14 mouse cellular contexts compared by ENCODE assay signal in the genomic region with DNA sequence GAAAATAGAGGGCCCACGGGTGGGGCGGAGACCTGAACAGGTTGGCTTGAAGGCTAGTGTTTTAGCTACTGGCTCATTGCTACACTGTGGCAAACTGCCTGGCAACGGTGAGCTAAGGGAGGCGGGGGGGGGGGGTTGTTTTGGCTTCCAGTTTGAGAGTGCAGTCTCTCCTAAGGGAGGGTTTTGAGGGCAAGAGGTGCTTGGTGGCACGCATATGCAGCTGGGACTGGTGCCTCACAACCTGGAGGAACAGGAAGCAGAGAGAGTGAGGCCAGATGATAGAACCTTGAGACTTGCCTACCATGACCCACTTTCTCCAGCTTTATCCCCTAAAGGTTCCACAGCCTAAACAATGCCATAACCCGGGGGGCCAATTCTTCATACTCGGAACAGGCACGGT. TPM values are rescaled to one million over a fixed set of nuclear protein-coding genes. Genes with fewer than 3 reads are reported as not detected.
DNase-seq lines count a peak whose midpoint lies in the region; ATAC-seq lines count a peak whose summit lies in the region.
"Had no signal": no experiment of that assay in that cellular context is flagged by ENCODE, and none has a peak within 500 bp of the region (broad histone marks: within the 10 kb centered on the region; RNA-seq: fewer than 3 reads in every experiment).

No protein-coding gene starts in this region.

- H3K4me2 ChIP-seq in heart, embryonic 13.5 days = peak overlapping the region; percentile 20
- no peak overlapping the region for H3K4me2 ChIP-seq in stomach, embryonic 16.5 days (ENCODE audit: low read depth, low read length)
- H3K4me2 ChIP-seq: embryonic facial prominence, embryonic 13.5 days; forebrain, embryonic 13.5 days; hindbrain, embryonic 15.5 days had no signal

- no peak overlapping the region for H3K4me3 ChIP-seq in heart, embryonic 13.5 days
- H3K4me3 ChIP-seq in stomach, embryonic 16.5 days (replicated peaks; ENCODE audit: low read length) = no peak overlapping the region
- H3K4me3 ChIP-seq: embryonic facial prominence, embryonic 13.5 days; forebrain, embryonic 13.5 days; hindbrain, embryonic 15.5 days had no signal

- ATAC-seq in heart, embryonic 13.5 days (ENCODE audit: extremely low read depth, insufficient number of reproducible peaks, low FRiP score, low TSS enrichment) = no peak
- ATAC-seq in stomach, embryonic 16.5 days (ENCODE audit: insufficient read depth, low FRiP score) = no peak
- ATAC-seq: forebrain, embryonic 13.5 days had no signal

- DNase-seq in heart, postnatal 4 days = no peak
- DNase-seq in testis, postnatal 14 days (ENCODE audit: low spot score) = peak; percentile 57
- DNase-seq in testis, postnatal 10 days (ENCODE audit: low spot score) = no peak
- DNase-seq in cerebellum, adult 9-10 months = no peak
- DNase-seq in kidney, adult 8-10 months = no peak
- no peak for DNase-seq in right cerebral cortex, postnatal 14 days
- DNase-seq: adrenal gland, adult 2 months; cerebellum, postnatal 36 days had no signal

- H3K4me1 ChIP-seq in heart, embryonic 13.5 days = peaks cover 82% of the 10 kb centered on the region
- no peaks in the 10 kb centered on the region for H3K4me1 ChIP-seq in stomach, embryonic 16.5 days (ENCODE audit: control insufficient read depth, insufficient read depth, low read length)
- H3K4me1 ChIP-seq: embryonic facial prominence, embryonic 13.5 days; forebrain, embryonic 13.5 days; hindbrain, embryonic 15.5 days had no signal

- peaks cover 2% of the 10 kb centered on the region; the same call in 1 of the 2 replicates for H3K9me3 ChIP-seq in heart, embryonic 13.5 days
- H3K9me3 ChIP-seq in stomach, embryonic 16.5 days (replicated peaks; ENCODE audit: control insufficient read depth, low read length) = no peaks in the 10 kb centered on the region
- H3K9me3 ChIP-seq: hindbrain, embryonic 15.5 days had no signal

- WGBS in heart, embryonic 13.5 days = 72% methylated on average over 8 of the region's 8 CpGs
- WGBS in stomach, embryonic 16.5 days = 81% methylated on average over 8 of the region's 8 CpGs

- H3K9ac ChIP-seq in heart, embryonic 13.5 days = peak overlapping the region; percentile 33
- H3K9ac ChIP-seq in stomach, embryonic 16.5 days (ENCODE audit: low read length) = no peak overlapping the region
- H3K9ac ChIP-seq: embryonic facial prominence, embryonic 13.5 days; forebrain, embryonic 13.5 days; hindbrain, embryonic 15.5 days had no signal

- no peaks in the 10 kb centered on the region for H3K27me3 ChIP-seq in heart, embryonic 13.5 days (replicated peaks)
- H3K27me3 ChIP-seq in stomach, embryonic 16.5 days (ENCODE audit: control insufficient read depth, insufficient read depth, low read length) = 0 out of 2 replicates have a peak, but pooled peaks cover 2% of the 10 kb centered on the region
- H3K27me3 ChIP-seq: embryonic facial prominence, embryonic 13.5 days; forebrain, embryonic 13.5 days; hindbrain, embryonic 15.5 days; Patski had no signal

- H3K27ac ChIP-seq in heart, embryonic 13.5 days (replicated peaks) = peak overlapping the region; percentile 91
- H3K27ac ChIP-seq in stomach, embryonic 16.5 days (ENCODE audit: low read length) = 0 out of 2 replicates have a peak overlapping the region, but pooled peaks have one; percentile 20
- H3K27ac ChIP-seq: embryonic facial prominence, embryonic 13.5 days; forebrain, embryonic 13.5 days; hindbrain, embryonic 15.5 days had no signal

- H3K36me3 ChIP-seq in heart, embryonic 13.5 days = 0 out of 2 replicates have a peak, but pooled peaks cover 3% of the 10 kb centered on the region
- no peaks in the 10 kb centered on the region for H3K36me3 ChIP-seq in stomach, embryonic 16.5 days (ENCODE audit: control insufficient read depth, insufficient read depth, low read length)
- H3K36me3 ChIP-seq: embryonic facial prominence, embryonic 13.5 days; hindbrain, embryonic 15.5 days had no signal

RNA-seq across cellular contexts. Expression of a gene that starts 31.8 kb away (rescaled TPM):
- polyA plus RNA-seq in heart, embryonic 13.5 days (2015; fragmentation: Nextera tagmentation; extraction: Ambion mirVana) = 36.4 and 38.9 TPM in 2 replicates
- total RNA-seq in heart, postnatal 4 days (2021) = 10 to 100 TPM; 25.4 to 25.5 TPM
- 31.9 and 32.3 TPM in 2 replicates for polyA plus RNA-seq in stomach, embryonic 16.5 days (2015; fragmentation: Nextera tagmentation; extraction: Ambion mirVana)

RNA-seq across cellular contexts. Expression of a gene that starts 32.1 kb away (rescaled TPM):
- polyA plus RNA-seq in heart, embryonic 13.5 days (2015; fragmentation: Nextera tagmentation; extraction: Ambion mirVana) = 139 and 155 TPM in 2 replicates
- total RNA-seq in heart, postnatal 4 days (2021) = 10 to 100 TPM; 64.0 to 67.8 TPM
- polyA plus RNA-seq in stomach, embryonic 16.5 days (2015; fragmentation: Nextera tagmentation; extraction: Ambion mirVana) = 131 and 140 TPM in 2 replicates

RNA-seq across cellular contexts. Expression of a gene that starts 50.4 kb away (rescaled TPM):
- polyA plus RNA-seq in heart, embryonic 13.5 days (2015; fragmentation: Nextera tagmentation; extraction: Ambion mirVana) = 37.9 and 41.4 TPM in 2 replicates
- 10 to 100 TPM; 25.4 to 29.1 TPM for total RNA-seq in heart, postnatal 4 days (2021)
- polyA plus RNA-seq in stomach, embryonic 16.5 days (2015; fragmentation: Nextera tagmentation; extraction: Ambion mirVana) = 23.4 and 26.3 TPM in 2 replicates
